Mouse (Mus musculus): ENCODE results near the gene Fezf2.

Fezf2 gene

DNA sequence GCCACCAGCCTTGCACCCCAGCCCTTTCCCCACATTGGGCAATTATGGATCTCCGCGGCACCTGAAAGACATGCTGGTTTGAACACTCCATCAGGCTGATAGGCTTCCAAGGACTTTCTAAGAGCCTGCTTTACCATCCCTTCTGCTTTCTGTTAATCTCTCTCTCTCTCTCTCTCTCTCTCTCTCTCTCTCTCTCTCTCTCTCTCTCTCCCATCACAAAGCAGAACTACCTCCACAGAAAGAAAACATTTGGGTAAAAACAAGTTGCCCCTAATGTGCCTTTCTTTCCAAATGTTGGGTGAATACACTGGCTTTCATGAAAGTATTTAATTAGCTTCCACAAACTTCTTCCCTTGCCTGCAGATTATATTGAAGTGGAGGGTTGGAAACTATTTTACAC is at the start of gene Fezf2:
Fezf2 (minus strand) TSS at position 101 of the 400 bp plus-strand sequence.
- no peak for DNase-seq (ENCODE audit: low read depth, low spot score)

DNA sequence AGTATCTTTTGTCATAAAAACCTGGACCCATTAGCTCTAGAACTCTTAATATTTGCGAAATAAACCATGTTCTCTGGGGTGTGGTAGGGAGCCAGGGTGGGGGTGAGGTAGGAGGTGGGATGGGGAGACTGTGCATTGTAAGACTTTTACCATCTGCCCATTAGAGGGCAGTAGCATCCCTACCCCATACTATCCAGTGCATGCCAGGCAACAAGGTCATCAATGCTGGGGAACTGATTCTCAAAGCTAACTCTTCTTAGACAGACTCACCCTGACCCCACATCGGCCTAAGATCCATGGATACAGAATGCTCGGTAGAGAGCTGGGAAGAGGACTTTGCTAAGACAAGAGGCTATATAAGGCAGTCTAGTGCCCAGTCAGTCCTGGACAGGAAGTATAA is 49.6 kb upstream of the Fezf2 start:
- DNase-seq (ENCODE audit: low read depth, low spot score): no peak

GRCm38 (mm10) chr14:12394318-12394717 is 46.3 kb upstream of the Fezf2 start:
- no peak for DNase-seq (ENCODE audit: low read depth, low spot score)

DNA sequence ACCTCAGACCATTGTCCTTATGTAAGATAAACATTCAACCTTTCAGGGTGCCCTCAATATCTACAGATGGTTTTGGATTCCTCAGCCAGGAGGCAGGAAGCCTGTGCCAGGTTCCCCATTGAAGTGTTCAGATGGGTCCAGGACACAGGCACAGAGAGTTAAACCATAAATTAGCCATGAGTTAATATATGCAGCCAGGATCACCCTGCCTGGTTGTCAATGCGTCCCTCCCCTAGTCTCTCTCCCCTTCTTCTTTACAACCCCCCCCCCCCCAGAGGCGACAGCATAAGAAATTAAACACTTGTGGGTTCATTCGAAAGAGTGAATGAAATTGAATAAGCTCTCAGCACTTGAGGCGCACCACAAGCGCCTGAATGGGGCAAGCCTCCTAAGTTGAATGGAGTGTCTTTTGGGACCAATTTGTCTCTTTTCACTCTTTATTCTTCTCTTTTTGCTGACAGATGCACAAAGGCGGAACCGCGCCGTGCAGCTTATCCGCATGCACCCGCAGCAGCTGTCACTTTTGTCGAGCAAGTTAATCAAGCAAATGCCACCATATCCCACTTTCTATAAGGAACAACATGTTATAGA is 45.4 kb upstream of the Fezf2 start:
- DNase-seq (ENCODE audit: low read depth, low spot score): no peak

DNA sequence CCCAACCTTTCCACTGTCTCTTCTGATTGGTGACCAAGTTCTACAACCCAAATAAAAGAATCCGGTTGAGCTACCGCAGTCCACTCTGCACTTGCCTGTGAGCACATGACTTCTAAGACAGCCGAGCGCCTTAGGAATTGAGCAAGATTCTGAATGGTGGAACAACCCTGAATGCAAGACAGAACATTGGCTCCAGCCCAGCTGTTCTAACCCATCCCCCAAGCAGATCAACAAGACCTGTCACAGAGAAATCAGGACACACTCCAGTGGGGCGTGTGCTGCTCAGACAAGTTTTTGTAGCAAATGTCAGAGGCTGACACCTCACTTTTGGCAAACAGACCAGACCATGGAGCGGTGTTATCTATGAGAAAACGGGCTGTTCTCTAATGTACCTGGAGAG is 43.2 kb upstream of the Fezf2 start:
- no peak for DNase-seq (ENCODE audit: low read depth, low spot score)

- DNase-seq (ENCODE audit: low read depth, low spot score): no peak
These were observed 40.9 kb upstream of the Fezf2 start for GRCm38 (mm10) chr14:12388806-12389436.

DNA sequence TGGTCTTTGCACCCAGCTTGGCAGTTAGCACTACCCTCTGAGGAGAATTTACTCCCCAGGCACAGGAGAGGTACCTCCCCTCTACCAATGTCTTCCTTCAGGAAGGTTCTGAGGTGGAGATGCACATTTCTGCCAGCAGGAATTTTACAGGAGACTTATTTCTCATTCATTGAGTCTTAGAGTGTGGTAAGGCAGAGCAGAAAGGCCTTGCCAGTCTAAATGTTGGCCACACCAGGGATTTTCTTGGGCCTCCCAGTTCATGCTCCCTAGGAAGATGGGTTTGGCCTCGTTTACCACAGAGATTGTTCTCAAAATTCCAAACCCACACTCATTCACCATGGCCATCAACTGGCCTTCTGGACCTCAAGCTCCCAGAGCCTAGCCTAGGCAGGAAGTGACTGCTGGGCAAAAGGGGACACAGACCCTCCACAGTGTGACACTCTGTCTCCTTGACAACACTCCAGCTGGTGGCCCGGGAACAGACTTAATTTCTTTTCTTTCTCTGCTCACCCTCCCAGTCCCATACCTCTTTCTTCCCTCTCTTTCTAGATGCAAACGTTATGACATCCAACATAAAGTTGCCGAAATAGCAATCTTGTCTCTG is 40.3 kb upstream of the Fezf2 start:
- DNase-seq (ENCODE audit: low read depth, low spot score): no peak

GRCm38 (mm10) chr14:12387176-12387575 is 39.2 kb upstream of the Fezf2 start:
- DNase-seq (ENCODE audit: low read depth, low spot score): no peak

GRCm38 (mm10) chr14:12377883-12378282 is 29.9 kb upstream of the Fezf2 start:
- no peak for DNase-seq (ENCODE audit: low read depth, low spot score)

- no peak for DNase-seq (ENCODE audit: low read depth, low spot score)
These were observed 29.3 kb upstream of the Fezf2 start for GRCm38 (mm10) chr14:12377289-12377688.

DNA sequence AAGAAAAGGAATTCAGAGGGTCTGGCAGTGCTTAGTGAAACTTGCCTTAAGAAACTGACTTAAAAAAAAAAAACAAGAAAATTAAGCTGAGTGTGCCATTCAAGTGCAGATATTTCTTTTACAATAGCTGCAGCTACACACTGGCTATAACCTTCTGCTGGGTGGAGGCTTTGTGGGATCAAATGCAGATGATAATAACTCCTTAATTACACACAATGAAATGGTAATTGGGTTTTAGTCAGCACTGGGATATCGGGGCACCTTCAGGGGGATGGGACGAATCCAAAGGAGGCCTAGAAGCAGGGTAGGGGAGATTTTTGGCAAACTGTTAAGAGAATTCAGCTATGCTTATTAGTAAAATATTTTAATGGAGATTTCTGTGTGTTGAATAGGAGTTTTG is 27.5 kb upstream of the Fezf2 start:
- no peak for DNase-seq (ENCODE audit: low read depth, low spot score)

GRCm38 (mm10) chr14:12350271-12350916 is 2.4 kb upstream of the Fezf2 start:
- DNase-seq (ENCODE audit: low read depth, low spot score): no peak

DNA sequence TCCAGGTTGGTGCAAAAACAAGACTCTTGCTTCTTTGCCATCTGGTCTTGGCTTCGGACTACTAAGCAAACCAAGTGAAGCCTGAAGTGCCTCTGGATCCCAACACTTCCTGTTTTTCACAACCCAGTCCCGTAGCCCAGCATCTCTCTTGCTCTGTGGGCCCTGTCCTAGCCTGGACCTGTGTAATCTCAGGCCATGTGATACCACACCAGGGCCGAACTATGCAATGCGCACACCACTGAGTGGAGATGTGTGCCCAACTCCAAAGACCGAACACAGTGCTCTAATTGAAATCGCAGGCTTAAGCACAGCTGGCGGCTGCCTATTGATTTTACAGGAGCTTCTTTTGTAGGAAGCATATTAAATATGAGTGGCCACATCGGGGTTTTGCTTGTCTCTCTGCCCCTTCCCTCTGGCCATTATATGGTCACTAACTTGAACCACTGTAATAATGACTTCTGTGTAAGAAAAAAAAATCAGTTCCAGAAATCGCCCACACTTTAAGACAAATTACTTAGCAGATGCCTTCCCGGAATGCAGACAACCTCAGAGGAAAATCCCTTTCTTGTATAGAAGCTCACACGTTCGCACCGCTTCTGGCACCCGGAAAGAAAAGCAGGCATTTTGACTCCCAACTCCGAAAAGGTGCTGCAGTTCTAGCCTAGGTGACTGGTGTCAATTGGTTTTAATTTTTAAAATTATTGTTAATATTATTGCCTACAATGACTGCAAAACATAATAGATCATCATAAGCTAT is 1.5 kb upstream of the Fezf2 start:
- DNase-seq (ENCODE audit: low read depth, low spot score): no peak

- no peak for DNase-seq (ENCODE audit: low read depth, low spot score)
These were observed 956 bp downstream of the Fezf2 start for GRCm38 (mm10) chr14:12346865-12347600.

- DNase-seq (ENCODE audit: low read depth, low spot score): no peak
These were observed 1.8 kb downstream of the Fezf2 start for GRCm38 (mm10) chr14:12346011-12346864.

- DNase-seq (ENCODE audit: low read depth, low spot score): no peak
These were observed 2.6 kb downstream of the Fezf2 start for GRCm38 (mm10) chr14:12345241-12345921.

DNA sequence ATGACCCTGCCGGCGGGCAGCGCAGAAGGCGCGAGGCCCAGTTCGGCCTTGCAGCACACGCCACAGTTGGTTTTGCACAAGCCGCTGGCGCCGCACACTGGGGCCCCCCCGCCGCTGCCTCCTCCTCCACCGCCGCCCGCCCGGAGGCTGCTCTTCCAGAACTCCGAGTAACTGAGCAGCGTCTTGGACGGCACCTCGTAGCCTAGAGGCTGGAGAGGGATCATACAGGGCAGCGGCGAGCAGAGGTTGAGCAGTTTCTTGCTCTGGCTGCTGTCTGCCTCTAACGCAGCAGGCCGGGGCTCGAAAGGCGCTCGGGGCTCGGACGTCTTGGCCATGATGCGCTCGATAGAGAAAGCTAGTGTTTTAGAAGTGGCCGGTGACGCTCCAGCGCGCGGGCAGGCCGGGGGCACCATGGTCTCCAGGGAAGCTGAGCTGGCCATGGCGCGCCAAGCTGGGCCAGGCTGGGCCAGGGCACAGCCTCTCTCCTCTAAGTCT is 3.2 kb downstream of the Fezf2 start:
- DNase-seq (ENCODE audit: low read depth, low spot score): no peak

DNA sequence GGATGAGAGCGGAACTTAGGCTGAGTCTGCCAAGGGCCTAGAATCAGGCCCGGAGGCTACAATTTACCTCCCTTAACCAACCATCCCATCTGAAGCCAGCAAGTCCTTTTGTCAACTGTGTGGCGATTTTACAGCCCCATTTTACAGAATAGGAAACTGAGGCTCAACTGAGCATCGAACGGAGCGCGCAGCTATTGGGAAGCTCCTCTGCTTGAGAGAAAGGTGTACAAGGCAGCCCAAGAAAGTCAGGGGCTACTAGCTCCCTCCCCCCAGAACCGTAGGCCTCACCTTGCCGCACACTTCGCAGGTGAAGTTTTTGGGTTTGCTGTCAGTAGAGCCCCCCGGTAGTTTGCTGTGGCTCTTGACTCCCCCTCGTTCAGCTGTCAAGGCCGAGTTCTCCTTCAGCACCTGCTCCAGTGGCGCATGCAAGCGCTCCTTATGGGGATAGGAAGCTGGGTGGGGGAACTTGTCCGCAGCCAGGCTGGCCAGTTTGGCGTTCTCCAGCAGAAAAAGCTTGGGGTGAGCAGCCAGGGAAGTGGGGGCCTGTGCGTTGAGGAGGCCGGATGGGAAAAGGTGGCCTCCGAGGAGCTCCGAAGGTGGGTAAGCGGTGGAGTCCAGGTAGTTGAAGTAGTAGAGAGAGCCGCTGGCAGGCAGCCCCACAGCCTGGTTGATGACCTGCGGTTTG is 3.8 kb downstream of the Fezf2 start:
- DNase-seq (ENCODE audit: low read depth, low spot score): no peak

DNA sequence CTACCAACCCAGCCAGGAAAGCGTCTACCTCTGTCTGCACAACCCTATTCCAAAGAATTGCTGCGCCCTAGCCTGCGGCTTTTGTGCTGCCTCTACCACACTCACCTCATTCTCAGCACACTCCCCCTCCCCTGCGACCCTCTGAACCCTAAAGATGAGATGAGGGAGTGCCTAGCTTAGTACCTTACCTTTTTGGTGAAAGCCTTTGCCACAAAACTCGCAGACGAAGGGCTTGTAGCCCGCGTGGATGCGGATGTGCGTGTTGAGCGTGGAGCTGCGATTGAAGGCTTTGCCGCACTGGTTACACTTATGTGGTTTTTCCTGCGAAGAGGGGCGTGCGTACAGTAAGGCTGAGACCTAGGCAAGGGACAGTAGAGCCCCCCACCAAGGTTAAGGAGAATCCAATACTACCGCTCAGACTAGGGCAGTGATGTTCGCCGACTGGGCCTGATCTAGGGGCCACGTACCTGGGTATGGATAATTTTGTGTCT is 4.5 kb downstream of the Fezf2 start:
- DNase-seq (ENCODE audit: low read depth, low spot score): no peak

All from c-Kit-negative CD71-positive TER-119-positive erythroid progenitor cells, embryonic 14.5 days (primary cell).